In the genomic region with DNA sequence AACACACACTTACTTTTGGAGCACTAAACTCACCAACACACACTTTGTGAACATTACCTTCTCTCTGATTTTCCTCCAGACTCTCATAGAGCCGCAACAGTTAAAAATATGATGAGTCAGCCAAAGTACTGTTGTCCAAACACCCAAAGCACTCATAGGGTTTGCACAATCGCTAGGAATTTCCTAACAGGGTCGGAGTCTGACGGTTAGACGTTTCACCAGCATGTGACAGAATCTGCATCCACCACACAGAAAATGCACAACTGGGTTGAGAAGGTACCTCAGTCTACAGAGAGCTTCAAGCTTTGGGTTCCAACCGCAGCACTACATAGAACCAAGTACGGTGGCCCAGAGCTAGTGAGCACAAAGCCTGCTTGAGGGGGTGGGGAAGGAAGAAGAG, we compare ENCODE assay signal across 12 mouse cellular contexts.
DNase-seq lines count a peak whose midpoint lies in the region; ATAC-seq and TF ChIP-seq lines count a peak whose summit lies in the region.
"Had no signal": no experiment of that assay in that cellular context is flagged by ENCODE, and none has a peak within 500 bp of the region (broad histone marks: within the 10 kb centered on the region; RNA-seq: fewer than 3 reads in every experiment).

No protein-coding gene starts in this region.

- H3K4me3 ChIP-seq in lung, embryonic 14.5 days (ENCODE audit: low read depth, low read length) = no peak overlapping the region
- H3K4me3 ChIP-seq in small intestine, adult 2 months (ENCODE audit: low read depth, low read length) = no peak overlapping the region
- H3K4me3 ChIP-seq in kidney, embryonic 15.5 days (replicated peaks) = no peak overlapping the region
- H3K4me3 ChIP-seq in neural tube, embryonic 15.5 days (replicated peaks) = no peak overlapping the region
- H3K4me3 ChIP-seq: midbrain, embryonic 13.5 days had no signal

- peak; percentile 63 for DNase-seq in adrenal gland, adult 8-10 months
- no peak for DNase-seq in adrenal gland, postnatal 25 days
- DNase-seq in lung, embryonic 14.5 days = peak; percentile 48
- DNase-seq in c-Kit-positive CD71-positive TER-119-positive erythroid progenitor cells, embryonic 14.5 days (ENCODE audit: low spot score) = no peak
- DNase-seq: cerebellum, adult 11 months; kidney, adult 9 months; thymus, postnatal 36 days had no signal

- H3K4me1 ChIP-seq in lung, embryonic 14.5 days (ENCODE audit: insufficient read depth) = no peaks in the 10 kb centered on the region
- H3K4me1 ChIP-seq in small intestine, adult 2 months (ENCODE audit: control insufficient read depth, insufficient read depth, insufficient read length, low read length) = peaks cover 12% of the 10 kb centered on the region
- 0 out of 2 replicates have a peak, but pooled peaks cover under 1% of the 10 kb centered on the region for H3K4me1 ChIP-seq in kidney, embryonic 15.5 days
- H3K4me1 ChIP-seq in neural tube, embryonic 15.5 days = no peaks in the 10 kb centered on the region
- H3K4me1 ChIP-seq: midbrain, embryonic 13.5 days had no signal

- no peak overlapping the region for H3K27ac ChIP-seq in lung, embryonic 14.5 days (ENCODE audit: low read depth)
- H3K27ac ChIP-seq in small intestine, adult 2 months (ENCODE audit: insufficient read depth, low read depth, low read length) = 0 out of 2 replicates have a peak overlapping the region, but pooled peaks have one; percentile 21
- no peak overlapping the region for H3K27ac ChIP-seq in kidney, embryonic 15.5 days
- no peak overlapping the region for H3K27ac ChIP-seq in neural tube, embryonic 15.5 days (replicated peaks)
- H3K27ac ChIP-seq: midbrain, embryonic 13.5 days had no signal

- no peak overlapping the region for H3K4me2 ChIP-seq in lung, embryonic 14.5 days
- H3K4me2 ChIP-seq in kidney, embryonic 15.5 days = no peak overlapping the region
- no peak overlapping the region for H3K4me2 ChIP-seq in neural tube, embryonic 15.5 days
- H3K4me2 ChIP-seq: midbrain, embryonic 13.5 days had no signal

- no peak overlapping the region for H3K9ac ChIP-seq in lung, embryonic 14.5 days
- H3K9ac ChIP-seq in kidney, embryonic 15.5 days = no peak overlapping the region
- no peak overlapping the region for H3K9ac ChIP-seq in neural tube, embryonic 15.5 days (replicated peaks)
- H3K9ac ChIP-seq: midbrain, embryonic 13.5 days had no signal

- 59% methylated on average over 7 of the region's 7 CpGs for WGBS in lung, embryonic 14.5 days
- WGBS in small intestine, adult 2 months = 52% methylated on average over 7 of the region's 7 CpGs
- WGBS in kidney, embryonic 15.5 days = 80% methylated on average over 7 of the region's 7 CpGs
- 90% methylated on average over 7 of the region's 7 CpGs for WGBS in neural tube, embryonic 15.5 days

- ATAC-seq in common myeloid progenitor, adult 5-6 weeks (replicated peaks; ENCODE audit: low read depth, poor library complexity, severe bottlenecking) = peak; percentile 58
- no peak for ATAC-seq in lung, embryonic 14.5 days (ENCODE audit: insufficient read depth)
- no peak for ATAC-seq in kidney, embryonic 15.5 days (replicated peaks; ENCODE audit: low FRiP score)
- no peak for ATAC-seq in neural tube, embryonic 15.5 days (ENCODE audit: low FRiP score)
- ATAC-seq: midbrain, embryonic 13.5 days had no signal

- H3K27me3 ChIP-seq in lung, embryonic 14.5 days (ENCODE audit: insufficient read depth, low read length) = no peaks in the 10 kb centered on the region
- no peaks in the 10 kb centered on the region for H3K27me3 ChIP-seq in small intestine, adult 2 months (ENCODE audit: control insufficient read depth, insufficient read depth, low read length)
- H3K27me3 ChIP-seq in kidney, embryonic 15.5 days = no peaks in the 10 kb centered on the region
- H3K27me3 ChIP-seq in neural tube, embryonic 15.5 days (replicated peaks) = no peaks in the 10 kb centered on the region
- H3K27me3 ChIP-seq: midbrain, embryonic 13.5 days had no signal

- H3K9me3 ChIP-seq in lung, embryonic 14.5 days (ENCODE audit: low read depth, low read length) = no peaks in the 10 kb centered on the region
- no peaks in the 10 kb centered on the region for H3K9me3 ChIP-seq in kidney, embryonic 15.5 days (replicated peaks)
- no peaks in the 10 kb centered on the region for H3K9me3 ChIP-seq in neural tube, embryonic 15.5 days (replicated peaks)
- H3K9me3 ChIP-seq: midbrain, embryonic 13.5 days had no signal

- no peak for TF ChIP-seq POLR2A in small intestine, adult 2 months (IDR thresholded peaks at IDR 0.05; ENCODE audit: low read depth, low read length)

- no peak for TF ChIP-seq CTCF in lung, embryonic 14.5 days (IDR thresholded peaks at IDR 0.05; ENCODE audit: low read depth)
- no peak for TF ChIP-seq CTCF in small intestine, adult 2 months (IDR thresholded peaks at IDR 0.05; ENCODE audit: extremely low read depth, insufficient read length, insufficient replicate concordance, low read depth, low read length)

- no peaks in the 10 kb centered on the region for H3K36me3 ChIP-seq in lung, embryonic 14.5 days (ENCODE audit: insufficient read depth)
- H3K36me3 ChIP-seq in small intestine, adult 2 months (ENCODE audit: control insufficient read depth, insufficient read depth, low read length) = no peaks in the 10 kb centered on the region
- no peaks in the 10 kb centered on the region for H3K36me3 ChIP-seq in kidney, embryonic 15.5 days
- H3K36me3 ChIP-seq in neural tube, embryonic 15.5 days = no peaks in the 10 kb centered on the region
- H3K36me3 ChIP-seq: midbrain, embryonic 13.5 days had no signal

Comparison
In these comparisons a context has a peak if more than half of its experiments do, and no peak if none do; other contexts are left out.
1. DNase-seq: peak in adrenal gland, adult 8-10 months (single experiment) and lung, embryonic 14.5 days (single experiment); none in adrenal gland, postnatal 25 days (single experiment) and c-Kit-positive CD71-positive TER-119-positive erythroid progenitor cells, embryonic 14.5 days (single experiment).